Comparison of ENCODE assay signal across 21 mouse cellular contexts in the genomic region with DNA sequence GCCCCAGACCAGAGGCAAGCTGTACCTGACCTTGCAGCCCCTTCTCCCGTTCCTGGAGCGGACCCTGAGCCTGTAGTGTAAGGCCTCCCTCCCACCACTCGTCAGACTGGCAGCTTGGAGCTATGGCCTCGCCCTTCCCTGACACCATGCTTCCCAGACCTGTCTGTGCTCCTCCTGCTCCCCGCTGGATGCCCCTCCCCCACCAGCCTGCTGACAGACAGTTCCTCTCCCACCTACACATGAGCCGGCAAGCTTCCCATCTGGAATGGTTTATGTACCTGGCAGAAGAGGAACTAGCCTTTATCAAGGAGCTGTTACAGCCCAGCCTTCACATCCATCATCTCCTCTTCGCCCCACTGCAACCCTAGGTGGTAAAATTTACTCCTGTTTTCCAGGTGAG. TPM values are rescaled to one million over a fixed set of nuclear protein-coding genes. Genes with fewer than 3 reads are reported as not detected.
DNase-seq lines count a peak whose midpoint lies in the region; ATAC-seq lines count a peak whose summit lies in the region.
"Had no signal": no experiment of that assay in that cellular context is flagged by ENCODE, and none has a peak within 500 bp of the region (broad histone marks: within the 10 kb centered on the region; RNA-seq: fewer than 3 reads in every experiment).

No protein-coding gene starts in this region.

- H3K4me1 ChIP-seq in limb, embryonic 11.5 days (ENCODE audit: control insufficient read depth, insufficient read depth, low read length), result peaks cover 13% of the 10 kb centered on the region
- peaks cover 27% of the 10 kb centered on the region for H3K4me1 ChIP-seq in limb, embryonic 10.5 days
- 0 out of 2 replicates have a peak, but pooled peaks cover 2% of the 10 kb centered on the region for H3K4me1 ChIP-seq in neural tube, embryonic 15.5 days

- H3K9me3 ChIP-seq in limb, embryonic 11.5 days (ENCODE audit: control insufficient read depth, low read length), result no peaks in the 10 kb centered on the region
- no peaks in the 10 kb centered on the region for H3K9me3 ChIP-seq in limb, embryonic 10.5 days (replicated peaks)
- H3K9me3 ChIP-seq in neural tube, embryonic 15.5 days (replicated peaks), result no peaks in the 10 kb centered on the region
- H3K9me3 ChIP-seq: forebrain, embryonic 13.5 days; limb, embryonic 15.5 days; megakaryocyte, embryonic 14.5 days had no signal

- H3K4me2 ChIP-seq in limb, embryonic 11.5 days (ENCODE audit: low read depth, severe bottlenecking), result no peak overlapping the region
- H3K4me2 ChIP-seq in neural tube, embryonic 15.5 days, result no peak overlapping the region
- H3K4me2 ChIP-seq: forebrain, embryonic 13.5 days; limb, embryonic 15.5 days had no signal

- 0 out of 2 replicates have a peak, but pooled peaks have one; percentile 22 for ATAC-seq in limb, embryonic 11.5 days (ENCODE audit: insufficient number of reproducible peaks, low FRiP score, low TSS enrichment, low read depth)
- ATAC-seq in neural tube, embryonic 15.5 days (ENCODE audit: low FRiP score), result 0 out of 2 replicates have a peak, but pooled peaks have one; percentile 20
- ATAC-seq: hindbrain, embryonic 16.5 days; liver, postnatal 0 days had no signal

- DNase-seq in embryo, embryonic 9.5 days (ENCODE audit: extremely low spot score), result peak; percentile 28
- DNase-seq in embryo, embryonic 11 days, result no peak
- peak; percentile 47 for DNase-seq in limb, embryonic 11.5 days (ENCODE audit: low spot score)
- DNase-seq in limb, embryonic 10.5 days (ENCODE audit: low spot score), result no peak
- peak; percentile 61 for DNase-seq in ZHBTc4 (ENCODE audit: low read depth, low spot score)
- DNase-seq in gastrocnemius, postnatal 25 days, result no peak
- DNase-seq in thymus, postnatal 25 days, result no peak
- DNase-seq: cerebellum, adult 8-10 months; kidney, adult 11 months; kidney, postnatal 10 days; liver, postnatal 0 days; lung, postnatal 14 days; midbrain, embryonic 14.5 days; spleen, adult 18-20 months; thymus, postnatal 4 days had no signal

- H3K27ac ChIP-seq in limb, embryonic 11.5 days (replicated peaks; ENCODE audit: low read depth, low read length), result no peak overlapping the region
- no peak overlapping the region for H3K27ac ChIP-seq in limb, embryonic 10.5 days
- no peak overlapping the region for H3K27ac ChIP-seq in neural tube, embryonic 15.5 days (replicated peaks)
- H3K27ac ChIP-seq: forebrain, embryonic 13.5 days; limb, embryonic 15.5 days had no signal

- 11% methylated on average over 7 of the region's 7 CpGs for WGBS in limb, embryonic 11.5 days
- WGBS in limb, embryonic 10.5 days, result 16% methylated on average over 7 of the region's 7 CpGs
- 47% methylated on average over 7 of the region's 7 CpGs for WGBS in neural tube, embryonic 15.5 days

- no peaks in the 10 kb centered on the region for H3K36me3 ChIP-seq in limb, embryonic 11.5 days (ENCODE audit: control insufficient read depth, insufficient read depth, low read length)
- no peaks in the 10 kb centered on the region for H3K36me3 ChIP-seq in limb, embryonic 10.5 days
- no peaks in the 10 kb centered on the region for H3K36me3 ChIP-seq in neural tube, embryonic 15.5 days
- H3K36me3 ChIP-seq: limb, embryonic 15.5 days had no signal

- H3K27me3 ChIP-seq in limb, embryonic 11.5 days (ENCODE audit: control insufficient read depth, insufficient read depth, low read length), result peaks cover 27% of the 10 kb centered on the region
- H3K27me3 ChIP-seq in limb, embryonic 10.5 days (ENCODE audit: low read depth, poor library complexity, severe bottlenecking), result peaks cover 80% of the 10 kb centered on the region
- peaks cover 29% of the 10 kb centered on the region for H3K27me3 ChIP-seq in neural tube, embryonic 15.5 days (replicated peaks)

- H3K4me3 ChIP-seq in limb, embryonic 11.5 days (ENCODE audit: low read depth, low read length), result no peak overlapping the region
- H3K4me3 ChIP-seq in limb, embryonic 10.5 days, result no peak overlapping the region
- H3K4me3 ChIP-seq in neural tube, embryonic 15.5 days (replicated peaks), result no peak overlapping the region
- H3K4me3 ChIP-seq: forebrain, embryonic 13.5 days; limb, embryonic 15.5 days; megakaryocyte, embryonic 14.5 days; myocyte had no signal

- H3K9ac ChIP-seq in limb, embryonic 11.5 days (ENCODE audit: low read length), result no peak overlapping the region
- no peak overlapping the region for H3K9ac ChIP-seq in neural tube, embryonic 15.5 days (replicated peaks)
- H3K9ac ChIP-seq: forebrain, embryonic 13.5 days; limb, embryonic 15.5 days; liver, postnatal 0 days had no signal

RNA-seq across cellular contexts. Expression of a gene that starts 6.0 kb away (rescaled TPM):
- 21.3 and 22.2 TPM in 2 replicates for polyA plus RNA-seq in limb, embryonic 11.5 days (2014; fragmentation: Nextera tagmentation; extraction: Ambion mirVana)
- polyA plus RNA-seq in limb, embryonic 10.5 days (2016; fragmentation: Nextera tagmentation; extraction: Ambion mirVana), result 10.3 and 19.3 TPM in 2 replicates
- 1.9 and 2.5 TPM in 2 replicates for polyA plus RNA-seq in neural tube, embryonic 15.5 days (2015; fragmentation: Nextera tagmentation; extraction: Ambion mirVana)
- total RNA-seq in gastrocnemius, postnatal 25 days (2021), result 1 to 10 TPM; 5.7 to 6.6 TPM

Comparison
In these comparisons a context has a peak if more than half of its experiments do, and no peak if none do; other contexts are left out.
1. DNase-seq: peak in embryo, embryonic 9.5 days (single experiment), limb, embryonic 11.5 days (single experiment) and ZHBTc4 (single experiment); none in embryo, embryonic 11 days (single experiment), limb, embryonic 10.5 days (single experiment), gastrocnemius, postnatal 25 days (single experiment) and thymus, postnatal 25 days (single experiment).